Mouse (Mus musculus): ENCODE results near the gene Syce2. TPM values are rescaled to one million over a fixed set of nuclear protein-coding genes. Genes with fewer than 3 reads are reported as not detected.

The Syce2 gene
- total RNA-seq, 4 experiments from 2014 or later = 13.0 to 18.4 (median 14.5) TPM

DNA sequence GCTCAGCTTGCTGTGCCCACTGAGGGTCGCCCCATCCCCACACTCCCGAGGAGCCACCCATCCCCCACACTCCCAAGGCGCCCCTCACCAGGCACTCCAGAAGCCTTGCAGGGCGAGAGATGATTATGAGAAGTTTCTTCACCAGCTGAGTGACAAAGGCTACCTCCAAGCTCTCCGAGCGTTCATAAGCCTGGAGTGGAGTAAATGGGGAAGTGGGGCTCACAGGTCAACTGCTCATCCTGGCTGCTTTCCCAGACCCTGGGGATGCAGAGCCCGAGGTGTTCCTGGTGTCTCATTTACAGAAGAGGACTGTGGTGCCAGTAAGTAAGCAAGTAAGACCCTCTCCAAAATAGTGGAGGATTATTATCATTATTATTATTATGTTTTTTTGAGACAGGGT lies 53.6 kb downstream of the Syce2 start:
- no peak for DNase-seq (ENCODE audit: low spot score in 2 of 2)

GRCm38 (mm10) chr8:84927513-84927912 lies 55.6 kb downstream of the Syce2 start:
- DNase-seq (ENCODE audit: low spot score in 2 of 2) = no peak

DNA sequence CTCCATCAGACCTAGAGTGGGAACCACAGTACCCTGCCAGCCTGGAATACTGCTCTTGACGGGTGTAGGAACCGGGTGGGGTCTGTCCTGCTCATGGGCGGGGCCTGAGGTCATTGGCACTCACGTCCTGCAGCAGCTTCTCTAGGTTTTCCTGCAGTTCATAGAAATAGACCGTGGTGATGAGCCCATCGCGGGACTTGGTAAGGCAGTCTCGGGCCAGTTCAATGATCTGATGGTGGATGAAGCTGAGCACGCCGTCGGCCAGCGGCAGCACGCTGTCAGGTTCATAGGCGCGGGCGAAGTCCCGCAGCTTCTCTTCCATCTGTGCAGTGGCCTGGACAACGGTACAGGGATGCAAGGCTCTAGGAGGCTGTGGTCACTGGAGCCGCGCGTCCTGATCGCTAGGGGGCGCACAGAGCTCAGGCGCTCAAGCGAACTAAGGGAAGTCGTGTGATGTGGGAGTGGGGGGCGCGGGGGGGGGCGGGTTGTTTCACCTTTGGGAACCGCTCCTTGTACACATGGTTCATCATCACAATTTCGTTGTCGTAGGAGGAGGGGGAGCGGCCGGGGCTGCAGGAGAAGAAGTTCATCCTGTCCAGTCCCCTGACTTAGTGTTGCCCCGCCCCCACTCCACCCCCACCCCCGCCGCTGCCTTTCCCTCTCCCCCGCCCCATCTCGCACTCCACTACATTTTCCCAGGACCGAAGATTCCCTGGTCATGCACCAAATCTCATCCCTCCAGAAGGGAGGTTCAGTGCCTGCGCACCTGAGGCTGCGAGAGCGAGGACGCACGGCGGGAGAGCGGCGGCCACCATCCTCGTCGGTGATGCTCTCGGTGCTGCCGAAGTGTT lies 56.8 kb downstream of the Syce2 start:
- peak in 1 of 2 experiments; percentile 65 for DNase-seq (ENCODE audit: low spot score in 2 of 2)

DNA sequence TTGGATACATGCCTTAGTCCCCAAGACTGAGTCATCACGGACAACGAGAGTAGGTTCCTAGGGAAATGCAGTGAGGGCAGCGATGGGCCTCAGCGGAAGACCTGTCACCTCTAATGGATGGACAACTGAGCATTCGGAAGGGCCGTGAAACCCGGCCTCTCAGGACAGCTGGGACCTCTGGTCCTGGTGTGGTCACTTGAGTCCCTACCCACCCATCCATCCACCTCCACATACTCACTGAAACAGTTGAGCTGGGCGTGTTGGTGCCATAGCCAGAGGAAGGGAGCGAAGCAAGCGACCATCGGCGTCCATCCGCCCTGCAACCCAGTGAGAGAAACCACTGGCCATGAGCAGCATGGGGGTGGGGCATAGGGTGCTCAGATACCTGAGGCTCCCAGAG lies 58.7 kb downstream of the Syce2 start:
- DNase-seq (ENCODE audit: low spot score in 2 of 2) = no peak

- no peak for DNase-seq (ENCODE audit: low spot score in 2 of 2)
Measured at GRCm38 (mm10) chr8:84933767-84934559, 62.1 kb downstream of the Syce2 start.

- no peak for DNase-seq (ENCODE audit: low spot score in 2 of 2)
Measured at GRCm38 (mm10) chr8:84934860-84935259, 62.9 kb downstream of the Syce2 start.

DNA sequence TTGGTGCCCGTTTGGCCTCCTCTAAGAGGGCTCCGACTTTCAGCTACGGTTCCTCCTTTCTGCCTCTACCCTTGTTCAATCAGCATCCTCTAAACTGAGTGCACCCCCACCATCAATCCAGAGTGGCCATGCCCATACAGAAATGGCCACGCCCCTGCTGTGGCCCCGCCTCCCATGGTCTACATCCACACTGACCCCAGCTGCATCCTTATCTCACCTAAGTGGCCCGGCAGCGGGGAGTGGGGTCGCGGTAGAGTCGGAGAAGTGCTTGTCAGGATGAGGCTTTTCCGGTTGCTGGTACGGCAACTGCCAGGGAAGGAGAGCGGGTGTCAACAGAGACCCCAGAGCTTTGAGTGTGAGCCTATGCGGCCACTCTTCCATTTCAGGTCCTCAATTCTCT lies 63.6 kb downstream of the Syce2 start:
- DNase-seq (ENCODE audit: low spot score in 2 of 2) = no peak

- no peak for DNase-seq (ENCODE audit: low spot score in 2 of 2)
Measured at GRCm38 (mm10) chr8:84936041-84936961, 64.4 kb downstream of the Syce2 start.

DNA sequence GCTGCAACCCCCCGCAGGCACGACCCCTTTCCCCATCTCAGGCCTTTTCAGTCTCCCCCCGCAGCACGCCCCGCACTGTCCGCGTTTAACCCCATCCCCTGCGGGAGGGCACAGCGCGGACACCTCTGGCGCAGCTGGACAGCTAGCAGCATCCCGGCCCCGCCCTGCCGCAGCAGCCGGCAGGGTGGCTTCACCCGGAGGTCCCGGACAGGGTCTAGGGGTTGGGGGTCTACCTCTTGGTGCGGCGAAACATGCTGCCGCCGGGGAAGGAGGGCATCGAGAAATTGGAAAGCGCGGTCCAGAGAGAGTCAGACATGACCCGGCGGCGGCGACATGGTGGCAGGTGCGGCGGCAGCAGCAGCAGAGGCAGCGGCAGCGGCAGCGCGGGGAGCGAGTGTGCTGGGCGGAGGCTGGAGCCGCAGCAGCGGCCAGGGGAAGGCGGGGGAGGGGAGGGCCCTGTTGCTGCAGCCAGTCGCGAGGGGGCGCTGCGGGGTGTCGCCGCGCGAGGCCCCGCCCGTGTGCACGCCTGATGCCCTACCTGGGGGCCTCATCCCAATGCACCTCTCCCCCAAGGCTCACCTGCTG lies 65.1 kb downstream of the Syce2 start, which contains the start of gene Mast1:
Gene Mast1 (minus strand): TSS at position 398 of the 585 bp plus-strand sequence.
- DNase-seq (ENCODE audit: low spot score in 2 of 2) = peak in 1 of 2 experiments; percentile 58

Small RNA genes within 50 kb of the gene (microRNA-seq; reads per million reads assigned to microRNA genes)
- gene Gm24197 (0 to 1.0 reads per million in 2 experiments), gene Mir7069 (7.7 to 8.8 reads per million in 2 experiments)

Other genes with a start within 250 kb of the Syce2 start
- 10 to 100 TPM in 1 of 4 experiments, 1 to 10 TPM in 3; 7.0 to 10.2 (median 9.3) TPM for gene Ier2, start 209.3 kb upstream of the Syce2 start, total RNA-seq (2022)
- gene Trmt1, start 185.8 kb upstream of the Syce2 start, total RNA-seq (2022) = 100 to 1,000 TPM in 2 of 4 experiments, 10 to 100 TPM in 2; 91.6 to 133 (median 103) TPM
- 10 to 100 TPM; 86.2 to 91.2 (median 87.6) TPM for gene Nacc1, start 184.2 kb upstream of the Syce2 start, total RNA-seq (2022)
- 1 to 10 TPM; 2.6 to 7.2 (median 4.8) TPM for gene Lyl1, start 170.7 kb upstream of the Syce2 start, total RNA-seq (2022)
- not detected for gene G430095P16Rik, start 149.1 kb upstream of the Syce2 start, total RNA-seq (2022)
- 100 to 1,000 TPM; 453 to 552 (median 494) TPM for gene Nfix, start 71.8 kb upstream of the Syce2 start, total RNA-seq (2022)
- 10 to 100 TPM in 1 of 4 experiments, 1 to 10 TPM in 3; 8.4 to 10.5 (median 8.9) TPM for gene Dand5, start 49.3 kb upstream of the Syce2 start, total RNA-seq (2022)
- gene Gadd45gip1, start 40.6 kb upstream of the Syce2 start, total RNA-seq (2022) = 10 to 100 TPM; 21.6 to 27.7 (median 23.3) TPM
- 10 to 100 TPM; 66.4 to 76.2 (median 70.5) TPM for gene Rad23a, start 31.4 kb upstream of the Syce2 start, total RNA-seq (2022)
- gene Calr, start 25.2 kb upstream of the Syce2 start, total RNA-seq (2022) = 100 to 1,000 TPM; 399 to 630 (median 506) TPM
- gene Farsa, start 15.1 kb upstream of the Syce2 start, total RNA-seq (2022) = 10 to 100 TPM; 47.2 to 54.8 (median 52.9) TPM
- gene Gcdh, start 21.8 kb downstream of the Syce2 start, total RNA-seq (2022) = 10 to 100 TPM; 38.7 to 46.2 (median 40.4) TPM
- gene Klf1, start 29.8 kb downstream of the Syce2 start, total RNA-seq (2022) = under 1 TPM in 2 of 4 experiments, not detected in 2; 0.21 to 0.31 TPM
- gene Dnase2a, start 36.4 kb downstream of the Syce2 start, total RNA-seq (2022) = 10 to 100 TPM in 2 of 4 experiments, 1 to 10 TPM in 2; 4.4 to 18.9 (median 9.2) TPM
- gene Mast1, start 65.2 kb downstream of the Syce2 start, total RNA-seq (2022) = 10 to 100 TPM; 77.3 to 83.2 (median 80.8) TPM
- gene Rtbdn, start 74.9 kb downstream of the Syce2 start, total RNA-seq (2022) = 1 to 10 TPM; 1.5 to 2.5 (median 1.7) TPM
- gene Gm49661, start 97.3 kb downstream of the Syce2 start, total RNA-seq (2022) = not detected
- 100 to 1,000 TPM; 328 to 367 (median 342) TPM for gene Prdx2, start 97.5 kb downstream of the Syce2 start, total RNA-seq (2022)
- gene Rnaseh2a, start 97.7 kb downstream of the Syce2 start, total RNA-seq (2022) = 10 to 100 TPM; 36.2 to 46.2 (median 41.2) TPM
- gene Junb, start 106.6 kb downstream of the Syce2 start, total RNA-seq (2022) = 10 to 100 TPM; 61.1 to 79.5 (median 75.6) TPM
- 10 to 100 TPM; 10.9 to 11.6 (median 11.3) TPM for gene Hook2, start 118.5 kb downstream of the Syce2 start, total RNA-seq (2022)
- not detected for gene Best2, start 142.4 kb downstream of the Syce2 start, total RNA-seq (2022)
- 100 to 1,000 TPM; 118 to 124 (median 122) TPM for gene Asna1, start 153.2 kb downstream of the Syce2 start, total RNA-seq (2022)
- gene Trir, start 154.7 kb downstream of the Syce2 start, total RNA-seq (2022) = 100 to 1,000 TPM; 105 to 121 (median 116) TPM
- 100 to 1,000 TPM; 146 to 188 (median 162) TPM for gene Tnpo2, start 164.8 kb downstream of the Syce2 start, total RNA-seq (2022)
- 10 to 100 TPM; 18.1 to 24.4 (median 23.6) TPM for gene Fbxw9, start 187.9 kb downstream of the Syce2 start, total RNA-seq (2022)
- gene Gm5741, start 195.9 kb downstream of the Syce2 start, total RNA-seq (2022) = not detected
- gene Dhps, start 199.6 kb downstream of the Syce2 start, total RNA-seq (2022) = 10 to 100 TPM; 57.7 to 62.2 (median 59.1) TPM
- gene Wdr83os, start 208.6 kb downstream of the Syce2 start, total RNA-seq (2022) = 10 to 100 TPM; 58.3 to 64.3 (median 61.7) TPM
- gene Wdr83, start 209.2 kb downstream of the Syce2 start, total RNA-seq (2022) = 10 to 100 TPM; 20.1 to 32.5 (median 26.4) TPM
- 10 to 100 TPM; 33.4 to 98.9 (median 68.8) TPM for gene Man2b1, start 211.2 kb downstream of the Syce2 start, total RNA-seq (2022)